ENCODE assay signal across 8 mouse cellular contexts in the genomic region with DNA sequence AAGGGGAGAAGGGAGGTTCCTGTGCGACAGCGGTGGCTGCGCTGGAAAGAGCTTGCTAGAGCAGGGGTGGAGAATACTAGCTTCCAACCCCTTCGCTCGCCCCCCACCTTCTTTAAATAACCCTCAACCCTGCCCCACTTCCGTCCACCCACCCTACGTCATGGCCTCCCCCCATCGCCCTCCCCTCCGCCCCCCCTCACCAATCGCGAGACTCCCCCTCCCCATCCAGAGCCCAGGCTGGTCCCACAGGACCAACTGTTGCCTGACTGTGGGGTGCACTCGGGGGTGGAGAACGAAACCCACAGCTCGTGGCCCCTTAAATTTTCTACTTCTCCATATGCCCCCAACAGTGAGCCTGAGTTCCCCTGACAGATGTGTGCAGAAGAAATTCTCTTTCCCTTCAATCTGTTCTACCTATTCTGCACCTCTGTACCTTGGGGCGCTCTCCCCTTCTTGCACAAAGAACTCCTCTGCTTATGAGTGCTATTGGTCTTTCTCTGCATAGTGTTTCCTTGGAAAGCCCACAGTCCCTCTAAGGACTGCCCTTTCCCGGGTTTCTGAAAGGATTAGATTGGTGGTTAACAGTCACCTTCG. TPM values are rescaled to one million over a fixed set of nuclear protein-coding genes. Genes with fewer than 3 reads are reported as not detected.
DNase-seq lines count a peak whose midpoint lies in the region; ATAC-seq lines count a peak whose summit lies in the region.

A gene (minus strand): TSS at position 544 of the 594 bp plus-strand sequence.

- no peaks in the 10 kb centered on the region for H3K36me3 ChIP-seq in forebrain, embryonic 13.5 days (ENCODE audit: poor library complexity, severe bottlenecking)
- no peaks in the 10 kb centered on the region for H3K36me3 ChIP-seq in neural tube, embryonic 12.5 days

- DNase-seq in kidney, postnatal 10 days: peak; percentile 20
- no peak for DNase-seq in kidney, adult 11 months
- peak; percentile 30 for DNase-seq in adrenal gland, postnatal 14 days
- no peak for DNase-seq in left cerebral cortex, postnatal 14 days (ENCODE audit: low spot score in 2 of 2)
- no peak for DNase-seq in thymus, postnatal 25 days

- no peaks in the 10 kb centered on the region for H3K9me3 ChIP-seq in forebrain, embryonic 13.5 days (replicated peaks)
- H3K9me3 ChIP-seq in neural tube, embryonic 12.5 days: no peaks in the 10 kb centered on the region

- H3K4me1 ChIP-seq in forebrain, embryonic 13.5 days: no peaks in the 10 kb centered on the region
- no peaks in the 10 kb centered on the region for H3K4me1 ChIP-seq in neural tube, embryonic 12.5 days

- WGBS in forebrain, embryonic 13.5 days: 18% methylated on average over 17 of the region's 17 CpGs
- WGBS in neural tube, embryonic 12.5 days: 19% methylated on average over 17 of the region's 17 CpGs

- H3K27ac ChIP-seq in forebrain, embryonic 13.5 days: peak within 1 kb of the TSS; percentile 61
- H3K27ac ChIP-seq in neural tube, embryonic 12.5 days: peak within 1 kb of the TSS; percentile 32; the same call in 1 of the 2 replicates

- H3K4me2 ChIP-seq in forebrain, embryonic 13.5 days: peak within 1 kb of the TSS; percentile 62
- H3K4me2 ChIP-seq in neural tube, embryonic 12.5 days (replicated peaks): peak within 1 kb of the TSS; percentile 65

- H3K4me3 ChIP-seq in forebrain, embryonic 13.5 days: peak within 1 kb of the TSS; percentile 58
- H3K4me3 ChIP-seq in neural tube, embryonic 12.5 days: peak within 1 kb of the TSS; percentile 55

- peak; percentile 71 for ATAC-seq in forebrain, embryonic 13.5 days
- ATAC-seq in neural tube, embryonic 12.5 days (ENCODE audit: low FRiP score, low read depth): peak; percentile 88
- no peak for ATAC-seq in monocyte, adult 5-6 weeks (replicated peaks; ENCODE audit: insufficient number of reproducible peaks, low FRiP score, low TSS enrichment, poor library complexity, severe bottlenecking)

- H3K27me3 ChIP-seq in forebrain, embryonic 13.5 days: no peaks in the 10 kb centered on the region
- no peaks in the 10 kb centered on the region for H3K27me3 ChIP-seq in neural tube, embryonic 12.5 days (replicated peaks)

- H3K9ac ChIP-seq in forebrain, embryonic 13.5 days: peak within 1 kb of the TSS; percentile 73
- H3K9ac ChIP-seq in neural tube, embryonic 12.5 days: peak within 1 kb of the TSS; percentile 75

- intact Hi-C loops in left cerebral cortex, postnatal 14 days (cut with DNase I): no loop called here

RNA-seq across cellular contexts. Expression of the gene that starts here (rescaled TPM):
- total RNA-seq in adrenal gland, postnatal 14 days (2021): 36.4 and 38.9 TPM in 2 replicates
- polyA plus RNA-seq in forebrain, embryonic 13.5 days (2015; fragmentation: Nextera tagmentation; extraction: Ambion mirVana): 21.7 and 25.4 TPM in 2 replicates
- 10 to 100 TPM; 36.1 to 40.0 TPM for total RNA-seq in left cerebral cortex, postnatal 14 days (2021)
- 23.6 and 29.8 TPM in 2 replicates for polyA plus RNA-seq in neural tube, embryonic 12.5 days (2016; fragmentation: Nextera tagmentation; extraction: Ambion mirVana)
- not detected in 3 replicates for total RNA-seq in monocyte, adult 5-6 weeks (2017)

Comparison
In these comparisons a context has a peak if more than half of its experiments do, and no peak if none do; other contexts are left out.
1. RNA of the gene that starts here (total RNA-seq): 36.1 to 40.0 TPM in left cerebral cortex, postnatal 14 days and 36.4 to 38.9 TPM in adrenal gland, postnatal 14 days; not detected in monocyte, adult 5-6 weeks; every median in the first group is over 10 times any median in the second.
2. DNase-seq: peak in kidney, postnatal 10 days (single experiment) and adrenal gland, postnatal 14 days (single experiment); none in kidney, adult 11 months (single experiment), left cerebral cortex, postnatal 14 days (0 of 2) and thymus, postnatal 25 days (single experiment).